Mouse (Mus musculus): ENCODE measurements around the gene Rassf1. TPM values are rescaled to one million over a fixed set of nuclear protein-coding genes. Genes with fewer than 3 reads are reported as not detected.

Rassf1 gene
- total and polyA plus RNA-seq, 3 experiments = 11.6 to 17.7 (median 15.3) TPM

DNA sequence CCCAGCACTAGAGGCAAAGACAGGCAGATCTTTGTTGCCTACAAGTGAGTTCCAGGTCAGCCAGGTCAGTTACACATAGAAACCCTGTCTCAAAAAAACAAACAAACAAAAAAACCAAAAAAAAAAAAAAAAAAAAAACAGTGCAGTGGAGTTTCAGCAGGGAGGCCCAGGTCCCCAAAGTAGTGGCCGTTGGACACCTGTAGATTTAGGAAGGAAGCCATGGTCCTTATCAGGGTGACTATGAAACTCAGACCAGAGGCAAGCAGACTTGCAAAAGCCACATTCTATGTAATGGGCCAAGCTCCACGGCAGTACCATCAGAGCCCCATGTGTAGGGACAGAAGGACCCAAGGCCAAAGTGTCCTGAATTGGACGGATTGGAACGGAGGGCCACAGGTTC, 30.2 kb downstream of the Rassf1 start:
- in situ Hi-C loops (cut with MboI; ENCODE audit: low pct_ligation_motif_present, low pct_unique_long_range_greater_than_20kb, low sequenced_read_pairs) = no loop called here
- H3K4me2 ChIP-seq (ENCODE audit: insufficient read depth, low read depth, poor library complexity, severe bottlenecking) = peak overlapping the region; percentile 84
- peak overlapping the region; percentile 81 for H3K9ac ChIP-seq (ENCODE audit: insufficient read depth, low read depth)
- no peaks in the 10 kb centered on the region for H3K27me3 ChIP-seq (replicated peaks)
- no peak overlapping the region for H3K27ac ChIP-seq (ENCODE audit: insufficient read depth, low read depth)
- no peak for DNase-seq (ENCODE audit: extremely low read depth)
- H3K4me3 ChIP-seq (replicated peaks in 1 of 3; ENCODE audit: low read depth in 2 of 3, low read length in 2 of 3, poor library complexity in 1 of 3) = peak overlapping the region; percentile 62 to 95 (median 84)
- H3K36me3 ChIP-seq (replicated peaks in 1 of 2; ENCODE audit: control insufficient read depth in 1 of 2, insufficient read depth in 1 of 2, low read length in 1 of 2) = peaks cover 8 to 33% of the 10 kb centered on the region in 2 experiments
- no peaks in the 10 kb centered on the region for H3K9me3 ChIP-seq (replicated peaks; ENCODE audit: low read length)
- TF ChIP-seq TCF12 (IDR thresholded peaks at IDR 0.05; ENCODE audit: low read depth, low read length) = no peak
- no peak for TF ChIP-seq JUND (conservative IDR thresholded peaks at IDR 0.05; ENCODE audit: low read depth, low read length)
- TF ChIP-seq MEF2A (IDR thresholded peaks at IDR 0.05; ENCODE audit: borderline replicate concordance, low read depth, low read length) = no peak
- no peak for TF ChIP-seq NRF1 (IDR thresholded peaks at IDR 0.05; ENCODE audit: low read depth, low read length)
- TF ChIP-seq ELF1 (IDR thresholded peaks at IDR 0.05; ENCODE audit: low read depth, low read length) = no peak
- TF ChIP-seq NELFE (IDR thresholded peaks at IDR 0.05; ENCODE audit: low read depth, low read length) = no peak
- no peak for TF ChIP-seq MYC (IDR thresholded peaks at IDR 0.05; ENCODE audit: low read depth, low read length)
- no peak for TF ChIP-seq E2F4 (IDR thresholded peaks at IDR 0.05; ENCODE audit: insufficient replicate concordance, low read depth, low read length)
- no peak for TF ChIP-seq SIN3A (IDR thresholded peaks at IDR 0.05; ENCODE audit: low read length)
- TF ChIP-seq USF1 (IDR thresholded peaks at IDR 0.05; ENCODE audit: low read depth, low read length) = no peak
- TF ChIP-seq ZNF384 (IDR thresholded peaks at IDR 0.05; ENCODE audit: low read depth, low read length) = no peak
- TF ChIP-seq KAT2A (IDR thresholded peaks at IDR 0.05; ENCODE audit: insufficient replicate concordance, low read length) = no peak
- TF ChIP-seq EP300 (IDR thresholded peaks at IDR 0.05; ENCODE audit: low read length) = no peak
- TF ChIP-seq ZKSCAN1 (IDR thresholded peaks at IDR 0.05; ENCODE audit: borderline replicate concordance, low read depth, low read length) = no peak
- TF ChIP-seq CTCF (conservative IDR thresholded peaks at IDR 0.05 in 1 of 2, IDR thresholded peaks at IDR 0.05 in 1 of 2; ENCODE audit: low read depth in 2 of 2, low read length in 2 of 2) = no peak
- TF ChIP-seq BHLHE40 (IDR thresholded peaks at IDR 0.05; ENCODE audit: low read depth, low read length) = no peak
- TF ChIP-seq ZC3H11A (IDR thresholded peaks at IDR 0.05; ENCODE audit: low read depth, low read length) = no peak
- peaks cover 10 to 42% of the 10 kb centered on the region in 2 experiments for H3K4me1 ChIP-seq (ENCODE audit: control insufficient read depth in 1 of 2, insufficient read depth in 2 of 2)
- H3K79me2 ChIP-seq (replicated peaks; ENCODE audit: control insufficient read depth, extremely low read depth, insufficient read depth, poor library complexity, severe bottlenecking) = no peaks in the 10 kb centered on the region
- dilution Hi-C loops (cut with MboI; ENCODE audit: extremely low pct_ligation_motif_present, extremely low pct_unique_long_range_greater_than_20kb, low sequenced_read_pairs) = no loop called here

DNA sequence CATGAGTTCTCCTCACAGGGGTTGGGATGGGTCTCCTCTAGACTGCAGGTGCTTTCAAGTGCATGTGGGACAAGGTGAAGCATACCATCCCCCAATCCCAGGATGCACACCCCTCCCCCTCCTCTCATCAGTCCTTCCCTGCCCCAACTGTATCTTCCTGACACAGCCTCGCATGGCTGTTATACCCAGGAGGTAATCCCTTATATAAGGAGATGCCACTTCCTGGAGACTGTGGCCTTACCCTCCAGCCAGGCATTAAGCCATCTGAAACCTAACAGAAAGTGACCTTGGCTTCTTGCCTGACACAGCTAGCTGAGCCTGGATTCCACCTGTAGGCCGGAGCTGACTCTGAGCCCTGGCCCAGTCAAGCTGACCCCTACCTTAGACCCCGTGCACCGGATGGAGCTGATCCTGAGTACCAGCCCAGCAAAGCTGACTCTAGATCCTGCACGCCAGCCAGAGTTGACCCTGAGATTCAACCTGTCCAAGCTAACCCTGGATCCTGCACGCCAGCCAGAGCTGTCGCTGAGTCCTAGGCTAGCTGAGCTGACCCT, 31.2 kb downstream of the Rassf1 start:
- TF ChIP-seq JUND (conservative IDR thresholded peaks at IDR 0.05; ENCODE audit: low read depth, low read length) (no peak), POLR2A (IDR thresholded peaks at IDR 0.05; ENCODE audit: low read depth, low read length) (no peak), USF1 (IDR thresholded peaks at IDR 0.05; ENCODE audit: low read depth, low read length) (no peak), E2F4 (IDR thresholded peaks at IDR 0.05; ENCODE audit: insufficient replicate concordance, low read depth, low read length) (no peak), MAX (IDR thresholded peaks at IDR 0.05; ENCODE audit: low read length) (no peak), ELF1 (IDR thresholded peaks at IDR 0.05; ENCODE audit: low read depth, low read length) (no peak), JUN (IDR thresholded peaks at IDR 0.05; ENCODE audit: insufficient read depth, low read depth, low read length) (no peak)
- H3K36me3 ChIP-seq (replicated peaks in 1 of 2; ENCODE audit: control insufficient read depth in 1 of 2, insufficient read depth in 1 of 2, low read length in 1 of 2) = peaks cover 8 to 33% of the 10 kb centered on the region in 2 experiments
- H3K4me1 ChIP-seq (ENCODE audit: control insufficient read depth in 1 of 2, insufficient read depth in 2 of 2) = peaks cover 11 to 38% of the 10 kb centered on the region in 2 experiments
- in situ Hi-C loops (cut with MboI; ENCODE audit: low pct_ligation_motif_present, low pct_unique_long_range_greater_than_20kb, low sequenced_read_pairs) = no loop called here
- dilution Hi-C loops (cut with MboI; ENCODE audit: extremely low pct_ligation_motif_present, extremely low pct_unique_long_range_greater_than_20kb, low sequenced_read_pairs) = no loop called here
- no peak overlapping the region for H3K9ac ChIP-seq (ENCODE audit: insufficient read depth, low read depth)
- no peaks in the 10 kb centered on the region for H3K27me3 ChIP-seq (replicated peaks)
- no peaks in the 10 kb centered on the region for H3K9me3 ChIP-seq (replicated peaks; ENCODE audit: low read length)
- no peak overlapping the region for H3K4me3 ChIP-seq (replicated peaks in 1 of 3; ENCODE audit: low read depth in 2 of 3, low read length in 2 of 3, poor library complexity in 1 of 3)
- H3K4me2 ChIP-seq (ENCODE audit: insufficient read depth, low read depth, poor library complexity, severe bottlenecking) = no peak overlapping the region
- H3K79me2 ChIP-seq (replicated peaks; ENCODE audit: control insufficient read depth, extremely low read depth, insufficient read depth, poor library complexity, severe bottlenecking) = no peaks in the 10 kb centered on the region
- no peak for DNase-seq (ENCODE audit: extremely low read depth)
- no peak overlapping the region for H3K27ac ChIP-seq (ENCODE audit: insufficient read depth, low read depth)
